In genomic region chr8:127261051-127261450, GRCm38 (mm10) we compare ENCODE assay signal across 31 mouse cellular contexts.
"Had no signal": no experiment of that assay in that cellular context is flagged by ENCODE, and none has a peak within 500 bp of the region (broad histone marks: within the 10 kb centered on the region; RNA-seq: fewer than 3 reads in every experiment).

No protein-coding gene starts in this region.

- ATAC-seq: liver, embryonic 12.5 days; liver, postnatal 0 days; lung, postnatal 0 days; midbrain, embryonic 13.5 days; midbrain, embryonic 15.5 days; midbrain, embryonic 16.5 days had no signal

- H3K4me1 ChIP-seq: liver, embryonic 12.5 days; liver, embryonic 13.5 days; liver, embryonic 15.5 days; lung, embryonic 15.5 days; megakaryocyte, embryonic 14.5 days; neural tube, embryonic 12.5 days had no signal

- H3K27ac ChIP-seq: left cerebral cortex, adult 2 months; limb, embryonic 10.5 days; limb, embryonic 12.5 days; limb, embryonic 13.5 days; limb, embryonic 15.5 days; liver, embryonic 12.5 days; liver, embryonic 13.5 days; liver, embryonic 14.5 days; liver, embryonic 15.5 days; lung, embryonic 15.5 days; macrophage; midbrain, embryonic 10.5 days; midbrain, embryonic 12.5 days; midbrain, embryonic 13.5 days; midbrain, embryonic 15.5 days; neural tube, embryonic 12.5 days had no signal

- DNase-seq: left cerebral cortex, postnatal 4 days; liver; liver, embryonic 13.5 days; liver, postnatal 0 days; lung, adult 18-20 months; lung, adult 2 months; lung, embryonic 14.5 days; lung, postnatal 10 days; lung, postnatal 14 days; lung, postnatal 36 days; lung, postnatal 4 days had no signal

- H3K9ac ChIP-seq: limb, embryonic 12.5 days; limb, embryonic 13.5 days; limb, embryonic 15.5 days; liver, embryonic 12.5 days; liver, embryonic 13.5 days; liver, embryonic 14.5 days; liver, embryonic 15.5 days; liver, postnatal 0 days; lung, embryonic 14.5 days; lung, embryonic 15.5 days; midbrain, embryonic 12.5 days; midbrain, embryonic 13.5 days; midbrain, embryonic 15.5 days; neural tube, embryonic 12.5 days had no signal

- H3K9me3 ChIP-seq: limb, embryonic 10.5 days; limb, embryonic 13.5 days; limb, embryonic 15.5 days; liver, embryonic 12.5 days; liver, embryonic 13.5 days; liver, embryonic 15.5 days; lung, embryonic 15.5 days; midbrain, embryonic 10.5 days; midbrain, embryonic 15.5 days; neural tube, embryonic 12.5 days had no signal

- H3K27me3 ChIP-seq: limb, embryonic 12.5 days; limb, embryonic 13.5 days; limb, embryonic 15.5 days; liver, embryonic 12.5 days; liver, embryonic 13.5 days; liver, embryonic 15.5 days; lung, embryonic 15.5 days; megakaryocyte, embryonic 14.5 days; midbrain, embryonic 15.5 days; neural tube, embryonic 12.5 days had no signal

- H3K36me3 ChIP-seq: limb, embryonic 10.5 days; limb, embryonic 12.5 days; limb, embryonic 13.5 days; limb, embryonic 15.5 days; liver, embryonic 12.5 days; liver, embryonic 13.5 days; liver, embryonic 15.5 days; lung, embryonic 15.5 days; midbrain, embryonic 10.5 days; midbrain, embryonic 12.5 days; midbrain, embryonic 13.5 days; midbrain, embryonic 15.5 days; neural tube, embryonic 12.5 days had no signal

- H3K4me2 ChIP-seq: limb, embryonic 12.5 days; limb, embryonic 13.5 days; limb, embryonic 15.5 days; liver, embryonic 11.5 days; liver, embryonic 12.5 days; liver, embryonic 13.5 days; liver, embryonic 15.5 days; lung, embryonic 14.5 days; lung, embryonic 15.5 days; midbrain, embryonic 12.5 days; midbrain, embryonic 13.5 days; midbrain, embryonic 15.5 days; neural tube, embryonic 12.5 days had no signal

- H3K4me3 ChIP-seq: left cerebral cortex, adult 2 months; limb, embryonic 10.5 days; limb, embryonic 12.5 days; limb, embryonic 13.5 days; limb, embryonic 15.5 days; liver, embryonic 12.5 days; liver, embryonic 13.5 days; liver, embryonic 15.5 days; lung, embryonic 15.5 days; megakaryocyte, embryonic 14.5 days; midbrain, embryonic 10.5 days; midbrain, embryonic 12.5 days; midbrain, embryonic 13.5 days; midbrain, embryonic 15.5 days; myocyte; neural tube, embryonic 12.5 days had no signal
